Mouse (Mus musculus) layer of hippocampus, adult 2 months (tissue): ENCODE results near the gene Patj. TPM values are rescaled to one million over a fixed set of nuclear protein-coding genes. Genes with fewer than 3 reads are reported as not detected.

Source experiments
- DNase-seq, 2 experiments: peaks; one replicate each; pipeline ENCODE4 v3.0.0; 2022; ENCODE audit warnings: low spot score in 2 of 2
- H3K27ac ChIP-seq: fragments of 200-600 bp; 2 replicates; pipeline ENCODE4 v1.8.1; 2022
- H3K4me3 ChIP-seq: fragments of 200-600 bp; 2 replicates; pipeline ENCODE4 v1.8.1; 2022; ENCODE audit warnings: mild to moderate bottlenecking
- CTCF ChIP-seq: fragments of 200-600 bp; conservative IDR thresholded peaks from 2 replicates; pipeline ENCODE4 v1.8.1; 2022; ENCODE audit warnings: antibody characterized with exemption, mild to moderate bottlenecking, moderate library complexity
- total RNA-seq, 2 experiments: library from RNA; stranded (reverse); gene quantifications; 2 replicates each; pipeline ENCODE4 v1.2.3; 2021

The Patj gene
- total RNA-seq, 2 experiments from 2014 or later, result 6.7 to 8.0 TPM

DNA sequence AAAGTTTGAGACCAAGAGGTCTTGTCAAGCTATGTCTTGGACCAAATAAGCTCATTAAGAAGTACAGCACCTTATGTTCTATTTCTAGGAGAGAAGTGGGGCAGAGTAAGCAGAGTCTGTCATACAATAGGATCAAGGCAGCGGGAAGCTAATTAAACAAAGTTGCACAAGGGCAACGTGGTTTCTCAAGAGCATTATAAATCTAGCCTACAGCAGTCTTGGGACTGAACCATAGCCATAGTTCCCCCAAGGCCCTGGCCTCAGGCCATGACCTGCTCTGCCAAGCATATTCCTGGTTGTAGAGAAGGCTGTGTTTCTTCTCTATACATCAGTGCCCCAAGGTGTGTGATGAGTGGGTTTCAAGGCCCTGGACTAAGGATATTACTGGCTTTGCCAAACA is 105.3 kb downstream of the Patj start:
- no peak for TF ChIP-seq CTCF
- Histone ChIP-seq H3K27ac (no peak overlapping the region), H3K4me3 (no peak overlapping the region)
- DNase-seq, result no peak

DNA sequence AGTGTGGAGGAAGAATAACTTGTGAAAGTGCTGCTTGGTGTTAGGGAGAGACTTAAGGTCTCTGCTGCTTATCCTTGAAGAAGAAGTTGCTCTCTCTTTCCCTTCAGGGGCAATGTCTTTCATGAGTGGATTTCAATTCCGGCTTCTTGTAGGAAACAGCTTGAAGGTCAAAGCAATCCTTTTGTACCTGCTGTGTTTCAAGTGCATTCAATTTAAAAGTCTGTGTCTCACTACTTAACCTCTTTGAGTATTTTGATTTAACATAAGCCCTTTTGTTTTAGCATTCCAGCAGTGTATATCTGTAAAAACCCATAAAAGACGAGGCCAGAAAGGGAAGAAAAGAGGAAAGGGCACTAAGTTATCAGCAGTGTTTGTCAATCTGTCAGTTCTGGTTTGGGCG is 109.2 kb downstream of the Patj start:
- no peak overlapping the region for H3K4me3 ChIP-seq
- no peak for TF ChIP-seq CTCF
- H3K27ac ChIP-seq, result no peak overlapping the region
- no peak for DNase-seq

- Histone ChIP-seq H3K4me3 (no peak overlapping the region), H3K27ac (no peak overlapping the region)
- no peak for TF ChIP-seq CTCF
- DNase-seq, result no peak
Observed at GRCm38 (mm10) chr4:98508471-98509271, 113.1 kb downstream of the Patj start.

DNA sequence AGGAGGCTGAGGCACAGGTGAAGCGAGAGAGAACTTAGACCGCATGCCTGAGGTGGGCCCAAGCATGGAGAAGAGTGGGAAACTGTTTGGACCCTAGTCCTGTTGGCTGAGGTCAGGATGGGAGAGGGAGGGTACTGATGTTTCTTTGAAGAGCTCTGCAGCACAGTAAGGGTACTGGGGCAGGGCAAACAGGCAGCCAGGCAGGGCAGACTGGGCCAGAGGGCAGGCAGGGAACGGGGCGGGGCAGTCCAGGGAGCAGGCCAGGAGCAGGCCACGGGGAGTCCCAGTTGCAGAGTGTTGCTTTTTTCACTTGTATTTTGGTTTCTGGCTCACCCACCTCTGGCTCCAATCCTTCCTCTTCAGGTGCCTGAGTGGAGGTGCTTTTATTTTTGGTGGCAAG is 114.4 kb downstream of the Patj start:
- Histone ChIP-seq H3K4me3 (no peak overlapping the region), H3K27ac (no peak overlapping the region)
- no peak for DNase-seq
- no peak for TF ChIP-seq CTCF

DNA sequence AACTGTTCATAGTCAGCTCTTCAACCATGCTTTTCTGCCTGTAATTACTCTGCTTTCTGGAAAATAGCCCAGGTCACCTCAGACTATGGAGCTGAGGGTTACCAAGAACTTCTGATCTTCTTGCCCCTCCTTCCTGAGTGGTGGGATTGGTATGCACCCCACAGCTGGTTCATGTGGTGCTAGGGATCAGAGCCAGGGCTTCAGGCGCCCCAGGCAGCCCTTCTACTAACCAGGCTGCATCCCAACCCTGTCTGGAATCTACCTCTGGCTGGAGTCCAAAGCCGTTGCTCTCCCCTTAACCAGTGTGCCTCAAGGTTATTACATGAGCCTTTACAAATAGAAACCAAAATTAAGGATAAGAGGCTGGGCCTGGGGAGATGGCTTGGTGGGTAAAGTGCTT is 115.7 kb downstream of the Patj start:
- no peak for DNase-seq
- no peak overlapping the region for H3K27ac ChIP-seq
- TF ChIP-seq CTCF, result no peak
- no peak overlapping the region for H3K4me3 ChIP-seq

GRCm38 (mm10) chr4:98511964-98512743 is 116.6 kb downstream of the Patj start:
- no peak overlapping the region for H3K4me3 ChIP-seq
- DNase-seq, result no peak
- H3K27ac ChIP-seq, result no peak overlapping the region
- peak; percentile 43 for TF ChIP-seq CTCF

DNA sequence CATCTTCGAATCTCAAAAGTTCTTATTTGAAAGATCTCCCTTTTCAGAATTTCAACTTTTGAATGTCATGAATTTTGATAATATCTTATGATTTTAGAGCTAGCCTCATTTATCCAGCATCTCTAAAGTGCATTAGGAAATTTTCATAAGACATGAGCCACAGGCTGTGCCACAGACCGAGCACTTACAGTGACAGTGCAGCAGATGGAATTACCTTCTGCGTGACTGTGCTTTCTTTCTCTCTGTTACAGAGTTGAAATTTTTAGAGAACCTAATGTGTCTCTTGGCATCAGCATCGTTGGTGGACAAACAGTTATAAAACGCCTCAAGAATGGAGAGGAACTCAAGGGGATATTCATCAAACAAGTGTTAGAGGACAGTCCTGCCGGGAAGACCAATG is 124.9 kb downstream of the Patj start:
- no peak for TF ChIP-seq CTCF
- no peak for DNase-seq
- H3K27ac ChIP-seq, result no peak overlapping the region
- no peak overlapping the region for H3K4me3 ChIP-seq

GRCm38 (mm10) chr4:98524525-98524924 is 128.9 kb downstream of the Patj start:
- DNase-seq, result no peak
- no peak overlapping the region for H3K4me3 ChIP-seq
- no peak overlapping the region for H3K27ac ChIP-seq
- TF ChIP-seq CTCF, result no peak

DNA sequence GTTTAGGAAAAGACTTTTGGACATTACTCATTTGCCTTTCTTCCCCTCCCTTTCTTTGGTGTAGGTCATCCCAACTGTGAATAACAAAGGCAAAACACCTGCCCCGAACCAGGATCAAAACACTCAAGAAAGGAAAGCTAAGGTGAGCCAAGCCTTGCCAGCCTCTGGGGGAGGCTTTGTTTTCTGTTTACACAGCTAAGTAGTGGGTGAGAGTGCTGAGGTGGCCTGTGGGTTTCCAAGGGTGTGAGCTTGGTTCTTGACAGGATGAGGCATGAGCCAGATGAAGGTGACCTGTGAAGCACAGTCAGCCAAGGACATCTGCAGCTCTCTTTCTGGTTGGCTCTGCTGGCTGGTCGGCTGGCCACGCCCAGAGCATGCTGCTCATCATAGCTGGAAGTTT is 139.9 kb downstream of the Patj start:
- Histone ChIP-seq H3K27ac (no peak overlapping the region), H3K4me3 (no peak overlapping the region)
- no peak for DNase-seq
- no peak for TF ChIP-seq CTCF

DNA sequence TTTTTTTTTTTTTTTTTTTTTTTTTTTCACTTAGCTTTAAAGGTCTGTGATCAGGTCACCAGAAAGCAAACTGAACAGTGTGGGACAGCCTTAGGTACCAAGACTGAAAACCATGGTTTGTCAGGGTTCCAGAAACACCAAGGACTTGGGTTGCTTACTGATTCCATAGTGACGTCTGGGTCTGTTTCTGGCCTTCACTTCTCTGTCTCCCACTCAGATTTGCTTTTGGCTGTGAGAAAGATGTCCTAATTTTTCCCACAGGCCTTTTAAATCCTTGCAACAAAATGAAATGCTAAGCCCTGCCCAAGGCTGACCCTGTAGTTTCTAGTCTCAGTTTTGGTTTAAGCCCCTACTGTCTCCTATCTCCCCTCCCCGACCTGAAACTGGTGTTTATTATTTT is 146.0 kb downstream of the Patj start:
- TF ChIP-seq CTCF, result no peak
- no peak for DNase-seq
- Histone ChIP-seq H3K27ac (no peak overlapping the region), H3K4me3 (no peak overlapping the region)

- peak in 1 of 2 experiments; percentile 18 for DNase-seq
- no peak overlapping the region for H3K4me3 ChIP-seq
- TF ChIP-seq CTCF, result no peak
- H3K27ac ChIP-seq, result peak overlapping the region; percentile 36; the same call in 1 of the 2 replicates
Observed at GRCm38 (mm10) chr4:98543001-98543400, 147.4 kb downstream of the Patj start.

- Histone ChIP-seq H3K4me3 (no peak overlapping the region), H3K27ac (no peak overlapping the region)
- peak; percentile 83 for TF ChIP-seq CTCF
- no peak for DNase-seq
Observed at GRCm38 (mm10) chr4:98545376-98545775, 149.8 kb downstream of the Patj start.

- Histone ChIP-seq H3K27ac (no peak overlapping the region), H3K4me3 (no peak overlapping the region)
- TF ChIP-seq CTCF, result no peak
- DNase-seq, result no peak
Observed at GRCm38 (mm10) chr4:98546456-98547176, 151.0 kb downstream of the Patj start.
